Mouse (Mus musculus) gastrocnemius, adult 18-20 months (tissue): ENCODE results near the gene Dhx58. TPM values are rescaled to one million over a fixed set of nuclear protein-coding genes. Genes with fewer than 3 reads are reported as not detected.

Experiments
- DNase-seq: peaks from one replicate; pipeline ENCODE4 v3.0.0; 2021; ENCODE audit warnings: low spot score
- total RNA-seq, 2 experiments: library from RNA; stranded (reverse); gene quantifications; 2 replicates each; pipeline ENCODE4 v1.2.3; 2021

The Dhx58 gene
- total RNA-seq, 2 experiments from 2014 or later: 0.16 to 0.21 TPM

DNA sequence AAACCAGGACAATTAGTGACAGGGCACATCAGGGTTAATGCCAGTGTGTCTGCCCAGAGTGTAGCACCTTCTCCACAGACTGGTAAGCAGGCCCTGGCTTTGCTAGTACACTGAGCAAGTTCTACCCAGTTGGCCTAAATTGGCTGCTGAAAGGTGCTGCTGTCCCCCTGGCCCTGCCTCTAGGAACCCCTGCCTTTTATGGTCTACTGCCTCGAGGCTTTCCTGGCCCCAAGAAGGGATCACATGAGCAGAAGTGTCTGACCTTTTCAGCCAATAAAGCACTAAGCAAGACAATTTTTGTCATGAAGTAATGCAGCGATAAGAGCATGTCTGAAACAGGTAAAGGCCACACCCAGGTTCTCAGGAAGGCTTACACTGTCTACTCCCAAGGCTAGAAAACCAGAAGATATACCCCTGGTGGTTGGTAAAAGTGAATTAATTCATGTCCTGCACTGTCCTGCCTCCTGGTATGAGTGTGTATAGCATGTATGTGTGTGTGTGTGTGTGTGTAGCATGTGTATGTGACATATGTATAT, 18.5 kb upstream of the Dhx58 start:
- no peak for DNase-seq

DNA sequence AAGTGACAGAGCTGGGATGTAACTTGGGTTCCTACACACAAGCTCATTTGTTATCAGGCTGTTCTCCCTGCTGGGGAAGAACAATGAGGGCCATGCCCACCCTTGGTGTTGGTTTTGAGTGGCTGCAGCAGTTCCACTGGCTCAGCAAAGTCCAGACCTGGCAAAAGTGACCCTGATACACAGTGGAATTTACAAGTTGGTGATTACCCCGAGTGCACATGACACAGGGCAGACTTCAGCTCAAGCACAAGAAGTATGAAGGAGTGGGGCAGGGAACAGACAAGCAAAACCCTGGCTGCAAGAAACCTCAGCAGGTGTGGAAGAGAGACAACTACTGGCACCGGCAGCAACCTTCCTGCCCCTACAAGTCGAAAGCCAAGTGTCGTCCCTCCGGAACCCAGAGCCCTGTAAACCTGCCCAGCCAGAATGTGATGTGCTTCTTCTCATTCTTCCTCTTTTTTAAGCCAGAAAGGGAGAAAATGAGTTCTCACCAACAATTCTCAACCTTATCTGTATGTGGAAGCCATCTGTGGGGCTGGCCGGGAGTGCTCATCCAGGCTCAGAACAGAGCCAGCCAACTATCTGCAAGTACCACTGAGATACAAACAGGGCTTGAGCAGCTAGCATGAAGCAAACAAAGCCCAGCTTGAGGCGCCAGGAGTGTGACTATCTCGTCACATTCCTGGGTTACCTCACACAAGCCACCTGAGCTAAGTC, 17.9 kb upstream of the Dhx58 start:
- DNase-seq: no peak

DNA sequence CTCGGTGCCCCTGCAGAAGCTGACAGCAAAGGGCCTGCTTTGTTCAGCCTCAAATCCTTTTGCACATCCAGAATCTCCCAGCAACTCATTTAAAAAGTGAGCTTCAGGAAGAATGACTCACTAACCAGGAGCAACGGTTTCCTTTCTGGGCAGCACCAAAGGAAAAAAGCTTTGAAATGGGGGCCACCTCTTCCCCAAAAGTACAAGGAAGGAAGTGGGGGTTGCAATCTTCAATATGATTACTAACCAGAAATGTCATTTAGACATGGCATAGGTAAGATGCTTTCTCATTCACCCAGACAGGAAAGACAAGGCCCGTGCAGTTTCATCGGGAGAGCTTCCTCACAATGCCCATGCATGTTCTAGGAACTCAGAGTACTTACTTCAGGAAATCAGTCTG, 17.2 kb upstream of the Dhx58 start:
- no peak for DNase-seq

DNA sequence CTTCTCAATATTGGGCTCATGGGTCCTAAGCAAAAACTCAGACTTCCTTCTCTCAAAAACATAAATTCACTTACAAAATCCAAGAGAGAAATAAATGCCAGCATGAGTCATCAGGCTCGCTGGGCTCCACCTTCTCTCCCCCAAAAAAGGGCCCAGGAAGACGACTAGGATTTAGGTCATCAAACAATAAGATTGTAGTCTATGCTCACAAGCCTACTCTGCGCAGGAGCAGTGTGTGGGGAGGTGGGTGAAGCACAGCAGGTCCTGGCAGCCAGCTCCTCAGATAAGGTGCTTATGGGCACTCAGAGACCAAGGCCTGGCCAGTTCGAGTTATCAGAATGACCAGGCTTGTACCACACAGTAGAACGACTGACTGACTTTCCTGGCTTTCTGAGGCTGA, 16.3 kb upstream of the Dhx58 start:
- no peak for DNase-seq

DNA sequence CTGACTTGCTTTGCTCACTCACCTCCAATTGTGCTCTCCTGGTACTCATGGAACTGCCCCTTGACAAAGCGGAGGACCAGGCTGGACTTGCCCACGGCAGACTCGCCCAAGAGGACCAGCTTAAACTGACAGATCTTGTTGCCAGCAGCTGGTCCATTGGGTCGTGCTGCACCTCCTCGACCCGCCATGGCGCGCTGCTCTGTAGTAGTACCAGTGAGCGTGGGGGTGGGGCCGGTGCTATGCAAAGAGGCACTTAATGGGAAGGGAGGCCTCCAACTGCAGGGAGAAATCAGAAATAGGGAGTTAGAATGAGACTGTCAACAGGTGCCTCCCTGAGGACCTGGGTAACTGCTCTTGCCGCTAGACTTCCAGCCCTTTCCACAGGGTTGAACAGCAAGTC, 15.8 kb upstream of the Dhx58 start:
- no peak for DNase-seq

DNA sequence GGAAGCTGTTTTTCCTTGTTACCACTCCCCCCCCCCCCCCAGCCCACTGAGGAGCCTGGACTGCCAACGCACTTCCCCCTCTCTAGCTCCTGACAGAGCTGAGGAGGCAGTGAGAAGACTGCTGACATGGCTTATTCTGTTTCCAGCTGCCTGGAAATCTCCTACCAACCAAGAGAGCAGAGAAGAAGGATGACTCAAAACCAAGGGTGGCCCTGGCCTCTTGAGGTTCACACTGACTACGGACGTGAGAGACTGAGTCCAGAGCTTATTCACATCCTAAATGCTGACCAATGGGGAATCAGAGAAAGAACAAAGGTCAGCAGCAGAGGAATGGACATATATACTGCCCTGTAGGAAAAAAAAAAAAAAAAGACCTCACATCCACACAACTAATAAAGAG, 15.2 kb upstream of the Dhx58 start:
- no peak for DNase-seq

DNA sequence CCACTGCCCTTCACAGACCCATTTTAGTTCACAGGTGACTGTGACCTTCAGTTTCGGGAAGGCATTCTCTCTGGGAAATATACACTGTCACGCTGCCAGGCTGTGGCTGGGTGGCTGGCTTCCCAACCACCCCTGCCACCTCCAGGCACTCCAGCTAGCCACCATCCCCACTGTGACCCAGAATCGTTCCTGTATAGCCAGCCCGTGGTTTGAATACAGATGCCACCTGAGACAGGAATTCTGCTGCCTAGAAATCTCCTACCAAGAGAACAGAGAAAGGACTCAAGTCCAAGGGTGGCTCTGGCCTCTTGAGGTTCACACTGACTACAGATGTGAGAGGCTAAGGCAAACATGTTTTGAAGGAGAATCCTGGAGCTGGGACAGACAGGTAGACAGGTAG, 14.8 kb upstream of the Dhx58 start:
- DNase-seq: no peak

DNA sequence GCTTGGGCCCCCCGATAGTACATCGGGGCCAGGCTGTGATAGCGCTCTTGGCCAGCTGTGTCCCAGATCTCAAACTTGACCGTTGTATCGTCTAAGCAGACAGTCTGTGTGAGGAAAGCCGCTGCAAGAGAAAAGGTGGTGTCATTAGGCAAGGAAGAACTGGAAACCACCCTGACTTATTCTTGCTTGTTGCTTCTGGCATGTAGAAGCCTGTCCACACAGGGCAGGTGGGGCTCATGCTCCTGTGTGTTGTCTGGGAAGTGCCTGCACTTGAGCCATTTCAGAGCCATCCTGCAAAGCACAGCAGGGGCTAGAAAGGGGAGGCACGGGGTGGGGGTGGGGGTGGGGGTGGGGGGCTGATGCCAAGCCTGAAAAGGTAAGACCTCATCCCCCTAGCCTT, 14.4 kb upstream of the Dhx58 start:
- no peak for DNase-seq

DNA sequence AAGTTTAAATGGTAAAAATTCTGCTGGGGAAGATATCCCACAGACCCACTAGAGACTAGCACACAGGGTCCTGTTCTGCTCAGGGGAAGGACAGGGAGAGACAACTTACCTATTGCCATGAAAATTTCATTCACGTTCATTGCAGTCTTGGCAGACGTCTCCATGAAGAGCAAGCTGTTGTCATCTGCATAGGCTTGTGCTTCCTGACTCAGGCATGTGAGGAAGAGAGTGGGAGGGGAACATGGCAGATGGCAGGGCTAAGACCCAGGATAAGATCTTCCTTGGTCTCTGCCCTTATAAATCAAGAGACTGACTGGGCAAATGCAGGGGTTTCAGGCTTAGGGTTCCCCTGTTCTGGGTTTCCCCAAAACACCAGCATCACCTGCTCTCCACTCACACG, 12.6 kb upstream of the Dhx58 start:
- DNase-seq: no peak

DNA sequence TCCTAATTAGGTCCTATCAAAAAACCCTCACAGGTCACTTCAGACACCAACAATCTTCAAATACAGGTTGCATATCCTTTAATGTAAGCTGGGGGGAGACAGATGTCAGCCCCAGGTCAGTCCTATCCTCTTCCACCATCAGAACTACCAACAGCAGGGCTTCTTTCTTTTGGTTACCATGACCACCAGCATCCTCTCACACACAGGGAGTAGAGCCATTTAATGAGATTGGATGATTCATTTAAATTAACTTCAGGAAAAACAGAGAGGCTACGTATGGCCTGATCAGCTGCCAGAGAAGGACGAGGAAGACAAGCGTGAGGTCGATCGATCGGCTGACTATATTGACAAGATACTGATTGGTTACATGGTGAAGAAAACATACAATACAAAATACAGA, 10.9 kb upstream of the Dhx58 start:
- no peak for DNase-seq

DNA sequence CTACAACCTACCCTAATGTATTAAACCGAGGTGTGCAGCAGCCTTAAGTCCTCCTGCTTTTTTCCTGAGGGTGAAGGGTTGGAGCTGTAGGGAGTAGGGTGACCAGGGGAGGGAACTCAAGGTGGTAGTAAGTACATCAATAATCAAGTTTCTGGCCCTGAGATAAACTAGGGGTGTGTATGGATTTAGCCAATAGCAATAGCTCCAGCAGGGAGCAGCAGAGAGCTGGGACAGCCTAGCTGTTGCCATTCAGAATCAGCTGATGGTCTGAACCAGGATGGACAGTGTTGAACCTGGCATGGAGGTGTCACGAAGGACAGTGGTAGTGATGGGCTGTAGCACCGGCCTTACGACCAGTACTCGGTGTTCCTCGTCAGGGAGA, 10.5 kb upstream of the Dhx58 start:
- DNase-seq: peak; percentile 83

DNA sequence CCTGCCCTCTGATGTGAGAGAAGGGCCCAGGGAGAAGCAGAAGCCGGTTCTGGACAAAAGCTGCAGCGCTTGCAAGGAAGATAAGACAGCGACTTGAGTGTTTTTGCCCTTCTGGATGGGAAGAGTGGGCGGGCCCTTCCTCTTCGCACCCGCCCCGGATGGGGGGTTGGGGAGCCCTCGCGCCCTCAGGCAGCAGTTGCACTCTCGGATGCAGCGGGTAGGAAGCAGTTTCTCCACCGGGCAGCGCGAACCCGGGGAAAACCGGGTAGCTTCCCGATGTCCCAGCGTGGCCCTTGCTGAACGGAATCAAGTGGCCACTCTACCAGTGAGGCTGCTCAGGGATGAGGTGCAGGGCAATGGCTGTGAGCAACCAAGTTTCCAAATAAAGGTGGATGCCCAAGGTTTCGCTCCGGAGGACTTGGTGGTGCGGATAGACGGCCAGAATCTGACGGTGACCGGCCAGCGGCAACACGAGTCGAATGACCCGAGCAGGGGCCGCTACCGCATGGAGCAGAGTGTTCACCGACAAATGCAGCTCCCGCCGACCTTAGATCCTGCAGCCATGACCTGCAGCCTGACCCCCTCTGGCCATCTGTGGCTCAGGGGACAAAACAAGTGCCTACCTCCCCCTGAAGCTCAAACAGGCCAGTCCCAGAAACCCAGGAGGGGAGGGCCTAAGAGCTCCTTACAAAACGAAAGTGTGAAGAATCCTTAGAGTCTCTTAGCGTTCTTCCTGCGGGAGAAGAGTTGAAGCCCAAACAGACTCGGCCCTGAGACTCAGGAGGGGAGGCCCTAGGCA, 9.9 kb upstream of the Dhx58 start, which contains the start of gene Hspb9:
Gene Hspb9 (plus strand): TSS at position 116 of the 799 bp plus-strand sequence.
- DNase-seq: no peak

DNA sequence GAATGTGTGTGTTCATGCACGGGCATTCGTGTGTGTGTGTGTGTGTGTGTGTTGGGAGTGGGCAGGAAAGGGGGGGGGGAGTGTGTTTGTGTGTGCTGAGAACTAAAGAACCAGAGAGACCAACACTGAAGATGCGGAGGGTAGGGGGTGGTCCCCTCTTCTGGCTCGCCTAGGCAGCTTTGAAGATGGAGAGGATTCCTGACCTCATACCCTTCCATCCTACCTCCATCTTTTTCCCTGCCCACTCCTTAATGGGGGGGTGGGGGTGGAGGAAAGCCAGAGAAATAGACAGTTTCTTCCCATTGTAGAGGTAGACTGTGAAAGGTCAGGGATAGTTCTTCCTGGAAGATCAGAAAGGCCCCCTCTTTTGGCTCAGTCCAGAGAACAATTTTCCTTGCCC, 9.1 kb upstream of the Dhx58 start:
- no peak for DNase-seq

DNA sequence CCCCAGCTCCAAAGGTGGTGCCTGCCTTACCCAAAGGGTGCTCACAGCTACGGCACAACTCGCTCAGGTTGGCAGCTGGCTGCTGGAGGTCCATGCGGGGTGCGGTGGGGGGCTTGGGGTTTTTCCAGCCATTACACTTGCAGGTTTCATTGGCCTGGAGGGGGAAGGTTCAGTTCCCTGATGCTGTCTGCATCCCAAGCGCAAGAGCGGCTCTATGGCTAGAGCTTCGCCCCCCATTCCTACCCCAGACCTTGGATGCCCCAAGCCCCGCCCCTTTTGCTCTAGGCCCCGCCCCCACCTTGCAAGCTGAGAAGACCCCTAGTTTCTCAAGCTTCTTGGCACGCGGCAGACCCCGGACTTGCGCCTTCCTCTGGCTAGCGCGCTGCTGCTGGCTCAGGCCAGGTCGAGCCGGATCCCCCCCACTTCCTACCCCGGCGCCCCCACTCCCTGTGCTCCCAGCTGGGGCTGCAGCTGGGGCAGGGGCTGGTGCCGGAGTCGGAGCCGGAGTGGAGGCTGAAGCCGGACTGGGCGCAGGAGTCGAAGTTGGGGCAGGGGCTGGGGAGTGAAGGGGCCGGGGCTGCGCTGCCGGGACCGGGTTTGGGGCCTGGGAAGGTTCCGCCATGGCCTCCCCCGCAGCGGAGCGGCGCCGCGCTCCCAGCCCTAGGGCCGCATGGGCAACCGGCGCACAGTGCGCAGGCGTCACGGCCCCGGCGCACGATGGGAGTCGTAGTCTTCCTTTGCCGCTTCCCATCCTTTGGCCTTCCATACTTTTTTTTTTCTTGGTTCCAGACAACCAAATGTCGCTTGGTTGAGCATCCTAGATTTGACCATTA, 7.9 kb upstream of the Dhx58 start, which contains the start of gene Kat2a:
Gene Kat2a (minus strand): TSS at position 683 of the 833 bp plus-strand sequence.
- DNase-seq: peak; percentile 76

DNA sequence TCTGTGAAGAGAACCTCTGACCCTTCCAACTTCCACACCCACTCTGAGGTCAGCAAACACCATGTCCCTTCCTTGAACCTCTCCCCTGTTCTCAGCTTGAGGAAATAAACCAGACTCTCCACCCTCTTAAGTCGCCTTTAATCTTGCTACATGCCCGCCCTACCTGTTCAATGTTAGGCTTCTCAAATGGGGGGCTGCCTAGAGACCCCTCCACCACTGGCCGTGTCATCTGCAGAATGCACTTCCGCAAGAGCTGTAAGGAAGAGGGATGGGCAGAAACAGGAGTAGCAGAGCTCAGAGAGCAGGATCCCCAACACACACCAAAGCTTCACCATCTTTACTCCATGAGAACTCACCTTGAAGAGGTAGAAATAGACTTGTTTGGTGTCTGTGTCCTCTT, 6.9 kb upstream of the Dhx58 start:
- no peak for DNase-seq

DNA sequence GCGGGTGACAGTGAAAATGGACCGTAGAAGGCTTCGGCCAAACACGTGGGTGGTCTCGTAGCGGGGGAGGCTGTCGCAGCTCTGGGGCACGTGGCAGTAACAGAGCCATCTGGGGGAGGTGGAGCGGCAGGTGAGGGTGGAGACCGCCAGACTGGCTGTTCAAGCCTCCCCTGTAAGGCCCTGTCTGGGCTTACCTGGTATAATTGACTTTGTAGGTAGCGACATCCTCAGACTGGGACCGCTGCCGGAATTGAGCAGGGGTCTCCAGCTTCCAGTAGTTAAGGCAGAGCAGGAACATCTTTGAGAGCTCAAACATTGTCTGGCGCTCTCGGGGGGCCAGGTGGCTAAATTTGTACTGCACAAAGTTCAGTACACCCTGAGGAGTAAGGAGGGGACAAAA, 6.5 kb upstream of the Dhx58 start:
- no peak for DNase-seq

DNA sequence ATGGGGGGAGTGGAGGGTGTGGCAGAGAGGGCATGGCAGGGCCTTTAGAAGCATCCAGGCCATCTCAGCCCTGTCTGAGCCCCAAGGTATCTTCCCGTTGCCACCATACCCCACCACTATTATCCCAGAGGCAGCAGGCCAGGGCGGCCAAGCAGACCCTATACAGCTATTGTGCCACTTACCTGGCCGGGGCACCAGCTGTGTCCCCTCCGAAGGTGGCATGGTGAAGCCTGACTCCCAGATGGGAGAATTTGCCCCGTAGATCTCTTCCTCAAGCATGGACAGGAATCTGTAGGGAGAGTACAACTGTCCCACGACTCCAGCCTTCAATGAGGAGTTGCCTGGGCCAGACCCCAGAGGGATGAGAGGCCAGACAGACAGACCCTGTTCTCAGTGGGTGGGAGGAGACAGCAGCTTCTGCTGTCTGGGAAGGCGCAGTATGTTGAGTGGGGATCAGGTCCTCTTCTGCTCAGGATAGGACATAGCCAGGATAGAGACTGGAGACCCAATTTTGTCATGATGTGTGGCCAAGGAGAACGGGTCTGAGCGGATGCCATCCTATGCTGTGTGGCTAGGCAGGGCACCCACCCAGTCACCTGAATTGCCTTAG, 5.2 kb upstream of the Dhx58 start:
- no peak for DNase-seq

DNA sequence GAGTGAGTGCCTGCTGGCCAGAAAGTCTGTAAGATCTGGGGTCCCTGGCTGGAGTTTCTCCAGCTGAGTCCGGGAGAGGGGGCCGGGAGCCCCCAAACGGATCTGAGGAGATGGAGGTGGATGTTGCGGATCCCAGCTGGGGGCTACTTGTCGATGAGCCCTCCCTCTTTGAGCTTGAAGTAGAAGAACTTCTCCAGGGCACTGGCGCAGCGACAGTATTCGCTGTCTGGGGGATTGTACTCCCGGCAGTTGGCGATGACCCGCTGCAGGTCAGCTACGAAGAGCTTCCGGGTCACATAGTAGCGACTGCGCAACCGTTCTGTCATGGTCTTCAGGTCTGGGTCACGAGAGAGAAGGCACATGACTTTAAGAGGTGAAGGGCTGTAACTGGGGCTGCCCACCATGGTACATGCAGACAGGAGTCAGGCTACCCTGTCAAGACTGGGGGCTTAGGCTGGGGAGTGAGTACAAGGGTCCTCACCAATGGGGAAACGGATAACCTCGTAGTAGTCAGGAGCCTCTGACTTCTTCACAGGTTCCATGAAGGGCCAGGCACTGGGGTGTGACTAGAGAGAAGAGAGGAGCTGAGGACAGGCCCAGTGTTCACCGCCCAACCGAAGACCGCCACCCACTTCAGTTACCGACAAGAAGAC, 1.1 kb upstream of the Dhx58 start:
- no peak for DNase-seq

DNA sequence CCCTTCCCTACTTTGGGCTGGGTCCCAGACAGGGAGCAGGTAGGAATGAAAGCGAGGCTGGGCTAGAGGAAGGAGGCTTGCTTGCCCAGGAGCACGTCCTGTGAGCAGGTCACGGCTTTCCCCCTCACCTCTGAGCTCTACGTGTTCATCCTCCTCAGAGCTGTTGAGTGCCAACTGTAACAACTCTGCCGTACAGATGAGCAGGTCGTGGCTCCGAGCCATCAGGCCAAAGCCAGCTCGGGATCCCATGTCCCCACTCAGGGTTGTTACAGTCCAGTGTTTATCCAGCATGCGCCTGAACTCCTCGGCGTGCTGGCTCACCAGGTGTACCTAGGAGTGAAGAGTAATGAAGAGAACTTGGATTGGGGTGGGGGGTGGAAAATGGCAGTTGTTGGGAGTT, 705 bp downstream of the Dhx58 start:
- DNase-seq: no peak

DNA sequence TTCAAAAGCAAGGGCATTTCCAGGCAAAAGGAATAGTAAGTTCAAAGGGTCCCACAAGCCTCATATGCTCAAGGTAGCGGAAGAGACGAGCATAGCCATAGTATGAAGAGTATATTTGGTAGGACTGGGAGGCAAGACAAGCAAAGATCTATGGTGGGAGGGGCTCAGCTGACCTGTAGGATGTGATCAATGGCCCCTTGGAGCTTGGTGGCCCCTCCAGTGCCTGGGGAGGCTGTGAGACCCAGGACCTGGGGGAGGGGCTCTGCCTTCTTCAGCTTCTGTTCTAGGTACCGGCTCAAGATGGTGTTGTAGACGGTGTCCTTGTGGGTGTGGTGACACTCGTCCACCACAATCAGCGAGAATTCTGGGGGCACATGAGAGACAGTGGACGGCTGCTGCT, 1.2 kb downstream of the Dhx58 start:
- no peak for DNase-seq
